Mouse (Mus musculus): ENCODE data around the gene Olfr714. TPM values are rescaled to one million over a fixed set of nuclear protein-coding genes. Genes with fewer than 3 reads are reported as not detected.

Gene Olfr714
- total and polyA plus RNA-seq, 3 experiments: not detected

DNA sequence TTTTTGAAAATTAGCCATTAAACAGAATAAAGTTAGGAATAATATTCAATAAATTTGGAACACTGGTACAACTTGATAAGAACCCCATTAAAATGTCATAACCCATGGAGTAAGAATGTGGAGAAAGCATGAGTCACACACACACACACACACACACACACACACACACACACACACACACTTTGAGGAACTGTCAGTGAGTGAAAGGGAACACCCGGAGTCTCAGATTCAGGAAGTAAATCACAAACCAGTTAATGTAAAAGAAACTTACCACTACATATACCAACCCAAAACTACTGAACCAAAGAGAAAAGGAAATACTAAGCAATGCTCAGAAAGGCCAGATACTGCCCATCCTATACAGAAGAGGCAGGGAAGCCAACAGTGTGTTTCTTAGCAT, 26.4 kb upstream of the Olfr714 start:
- Histone ChIP-seq H3K27ac (ENCODE audit: insufficient read depth, low read depth) (no peak overlapping the region), H3K36me3 (replicated peaks in 1 of 2; ENCODE audit: control insufficient read depth in 1 of 2, insufficient read depth in 1 of 2, low read length in 1 of 2) (no peaks in the 10 kb centered on the region), H3K9me3 (replicated peaks; ENCODE audit: low read length) (no peaks in the 10 kb centered on the region), H3K4me2 (ENCODE audit: insufficient read depth, low read depth, poor library complexity, severe bottlenecking) (no peak overlapping the region), H3K9ac (ENCODE audit: insufficient read depth, low read depth) (no peak overlapping the region), H3K27me3 (replicated peaks) (no peaks in the 10 kb centered on the region), H3K79me2 (replicated peaks; ENCODE audit: control insufficient read depth, extremely low read depth, insufficient read depth, poor library complexity, severe bottlenecking) (no peaks in the 10 kb centered on the region), H3K4me3 (replicated peaks in 1 of 3; ENCODE audit: low read depth in 2 of 3, low read length in 2 of 3, poor library complexity in 1 of 3) (no peak overlapping the region), H3K4me1 (ENCODE audit: control insufficient read depth in 1 of 2, insufficient read depth in 2 of 2) (no peaks in the 10 kb centered on the region)
- dilution Hi-C loops (cut with MboI; ENCODE audit: extremely low pct_ligation_motif_present, extremely low pct_unique_long_range_greater_than_20kb, low sequenced_read_pairs) (no loop called here), in situ Hi-C loops (cut with MboI; ENCODE audit: low pct_ligation_motif_present, low pct_unique_long_range_greater_than_20kb, low sequenced_read_pairs) (no loop called here)
- no peak for DNase-seq (ENCODE audit: extremely low read depth)
- no peak for TF ChIP-seq TBP (conservative IDR thresholded peaks at IDR 0.05; ENCODE audit: low read depth, low read length)
- TF ChIP-seq SIN3A (IDR thresholded peaks at IDR 0.05; ENCODE audit: low read length): no peak
- no peak for TF ChIP-seq MEF2A (IDR thresholded peaks at IDR 0.05; ENCODE audit: borderline replicate concordance, low read depth, low read length)
- TF ChIP-seq BHLHE40 (IDR thresholded peaks at IDR 0.05; ENCODE audit: low read depth, low read length): no peak
- TF ChIP-seq NELFE (IDR thresholded peaks at IDR 0.05; ENCODE audit: low read depth, low read length): no peak
- TF ChIP-seq POLR2A (IDR thresholded peaks at IDR 0.05; ENCODE audit: low read depth, low read length): no peak
- no peak for TF ChIP-seq MXI1 (IDR thresholded peaks at IDR 0.05; ENCODE audit: low read depth, low read length)
- TF ChIP-seq GABPA (IDR thresholded peaks at IDR 0.05; ENCODE audit: insufficient replicate concordance, low read depth, low read length): no peak
- TF ChIP-seq KAT2A (IDR thresholded peaks at IDR 0.05; ENCODE audit: insufficient replicate concordance, low read length): no peak
- no peak for TF ChIP-seq RAD21 (IDR thresholded peaks at IDR 0.05; ENCODE audit: low read depth, low read length)
- no peak for TF ChIP-seq E2F4 (IDR thresholded peaks at IDR 0.05; ENCODE audit: insufficient replicate concordance, low read depth, low read length)
- no peak for TF ChIP-seq RCOR1 (conservative IDR thresholded peaks at IDR 0.05; ENCODE audit: low read depth, low read length)
- no peak for TF ChIP-seq SMC3 (IDR thresholded peaks at IDR 0.05; ENCODE audit: low read depth, low read length)
- TF ChIP-seq MAZ (IDR thresholded peaks at IDR 0.05; ENCODE audit: low read depth, low read length): no peak
- TF ChIP-seq ZNF384 (IDR thresholded peaks at IDR 0.05; ENCODE audit: low read depth, low read length): no peak
- TF ChIP-seq TCF12 (IDR thresholded peaks at IDR 0.05; ENCODE audit: low read depth, low read length): no peak
- TF ChIP-seq POLR2AphosphoS2 (IDR thresholded peaks at IDR 0.05; ENCODE audit: low read depth, low read length): no peak
- no peak for TF ChIP-seq JUND (conservative IDR thresholded peaks at IDR 0.05; ENCODE audit: low read depth, low read length)

DNA sequence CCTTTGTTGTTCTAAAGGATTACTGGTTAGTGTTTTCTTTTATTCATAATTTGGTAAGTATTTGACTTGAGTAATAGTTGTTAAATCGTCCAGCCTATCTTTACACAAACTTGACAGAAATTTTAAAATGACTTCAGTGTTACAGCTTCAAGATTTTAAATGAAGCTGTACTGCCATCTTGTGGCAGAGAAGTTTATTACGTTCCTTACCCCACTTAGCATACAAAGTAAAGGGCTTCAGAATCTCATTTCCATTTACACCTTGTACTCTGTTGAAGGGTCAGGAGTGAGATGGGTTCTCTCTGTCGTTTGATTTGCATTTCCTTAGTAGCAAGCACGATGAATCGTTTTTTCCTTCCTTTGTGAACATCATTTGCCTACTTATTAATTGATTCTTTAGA, 24.9 kb upstream of the Olfr714 start:
- peak; percentile 61 for TF ChIP-seq SMC3 (IDR thresholded peaks at IDR 0.05; ENCODE audit: low read depth, low read length)
- peak; percentile 86 for TF ChIP-seq RAD21 (IDR thresholded peaks at IDR 0.05; ENCODE audit: low read depth, low read length)
- peak; percentile 25 to 76; a peak in 3 of 4 replicates for TF ChIP-seq CTCF (conservative IDR thresholded peaks at IDR 0.05 in 1 of 2, IDR thresholded peaks at IDR 0.05 in 1 of 2; ENCODE audit: low read depth in 2 of 2, low read length in 2 of 2)
- no peak for TF ChIP-seq CHD1 (IDR thresholded peaks at IDR 0.05; ENCODE audit: low read depth, low read length)
- H3K36me3 ChIP-seq (replicated peaks in 1 of 2; ENCODE audit: control insufficient read depth in 1 of 2, insufficient read depth in 1 of 2, low read length in 1 of 2): no peaks in the 10 kb centered on the region
- no peak overlapping the region for H3K27ac ChIP-seq (ENCODE audit: insufficient read depth, low read depth)
- H3K9ac ChIP-seq (ENCODE audit: insufficient read depth, low read depth): no peak overlapping the region
- no peaks in the 10 kb centered on the region for H3K27me3 ChIP-seq (replicated peaks)
- H3K9me3 ChIP-seq (replicated peaks; ENCODE audit: low read length): no peaks in the 10 kb centered on the region
- in situ Hi-C loops (cut with MboI; ENCODE audit: low pct_ligation_motif_present, low pct_unique_long_range_greater_than_20kb, low sequenced_read_pairs) (no loop called here), dilution Hi-C loops (cut with MboI; ENCODE audit: extremely low pct_ligation_motif_present, extremely low pct_unique_long_range_greater_than_20kb, low sequenced_read_pairs) (no loop called here)
- DNase-seq (ENCODE audit: extremely low read depth): peak; percentile 65
- no peak overlapping the region for H3K4me3 ChIP-seq (replicated peaks in 1 of 3; ENCODE audit: low read depth in 2 of 3, low read length in 2 of 3, poor library complexity in 1 of 3)
- no peaks in the 10 kb centered on the region for H3K79me2 ChIP-seq (replicated peaks; ENCODE audit: control insufficient read depth, extremely low read depth, insufficient read depth, poor library complexity, severe bottlenecking)
- H3K4me2 ChIP-seq (ENCODE audit: insufficient read depth, low read depth, poor library complexity, severe bottlenecking): no peak overlapping the region
- H3K4me1 ChIP-seq (ENCODE audit: control insufficient read depth in 1 of 2, insufficient read depth in 2 of 2): no peaks in the 10 kb centered on the region

Data from CH12.LX (cell line).